Mouse (Mus musculus) bone marrow, adult 2 months (tissue): ENCODE data around the gene Fktn.

Source experiments
- CTCF ChIP-seq: fragments of 200-500 bp; IDR thresholded peaks from 2 replicates; pipeline ENCODE4 v1.5.1; 2011; ENCODE audit warnings: low read length, control low read depth; ENCODE audit not compliant: control insufficient read depth, insufficient read depth
- POLR2A ChIP-seq: fragments of 200-500 bp; IDR thresholded peaks from 2 replicates; pipeline ENCODE4 v1.6.1; 2011; ENCODE audit warnings: low read depth, mild to moderate bottlenecking, control low read depth, low read length, borderline replicate concordance; ENCODE audit not compliant: control insufficient read depth

GRCm38 (mm10) chr4:53781396-53781795, 67.6 kb downstream of the Fktn start:
- TF ChIP-seq CTCF (no peak), POLR2A (no peak)
